Mouse (Mus musculus) large intestine, adult 2 months (tissue): Measurements from ENCODE around the gene Cilp. TPM values are rescaled to one million over a fixed set of nuclear protein-coding genes. Genes with fewer than 3 reads are reported as not detected.

Source experiments
- polyA plus RNA-seq: library from polyadenylated mRNA; depleted of rRNA; stranded (reverse); fragments of >200 nt; gene quantifications from 2 replicates; pipeline ENCODE4 v1.2.3, GENCODE M21; 2012; rRNA removed

Gene Cilp
- polyA plus RNA-seq, 1 experiment, result 5.5 TPM

Other genes starting within 250 kb of the Cilp start
- gene Hacd3, start 243.5 kb upstream of the Cilp start, polyA plus RNA-seq, result 28.1 and 32.4 TPM in 2 replicates
- gene Dpp8, start 232.8 kb upstream of the Cilp start, polyA plus RNA-seq, result 30.0 and 41.0 TPM in 2 replicates
- gene Igdcc4, start 163.7 kb upstream of the Cilp start, polyA plus RNA-seq, result 1.5 and 1.9 TPM in 2 replicates
- gene Igdcc3, start 124.0 kb upstream of the Cilp start, polyA plus RNA-seq, result not detected in 2 replicates
- gene Parp16, start 69.8 kb upstream of the Cilp start, polyA plus RNA-seq, result 7.6 and 10.4 TPM in 2 replicates
- 6.4 and 8.5 TPM in 2 replicates for gene Clpx, start 29.1 kb downstream of the Cilp start, polyA plus RNA-seq
- gene Pdcd7, start 80.9 kb downstream of the Cilp start, polyA plus RNA-seq, result 7.3 and 8.1 TPM in 2 replicates
- 0.16 and 0.26 TPM in 2 replicates for gene Ubap1l, start 95.9 kb downstream of the Cilp start, polyA plus RNA-seq
- gene Kbtbd13, start 126.5 kb downstream of the Cilp start, polyA plus RNA-seq, result 0.91 and 1.2 TPM in 2 replicates
- 1.8 and 2.1 TPM in 2 replicates for gene Rasl12, start 133.3 kb downstream of the Cilp start, polyA plus RNA-seq
- 67.2 and 87.4 TPM in 2 replicates for gene Slc51b, start 157.8 kb downstream of the Cilp start, polyA plus RNA-seq
- gene Mtfmt, start 170.6 kb downstream of the Cilp start, polyA plus RNA-seq, result 13.6 and 17.6 TPM in 2 replicates
- gene Spg21, start 195.8 kb downstream of the Cilp start, polyA plus RNA-seq, result 13.5 and 15.4 TPM in 2 replicates